Mouse (Mus musculus): ENCODE measurements around the gene Fam174b.

Fam174b gene

DNA sequence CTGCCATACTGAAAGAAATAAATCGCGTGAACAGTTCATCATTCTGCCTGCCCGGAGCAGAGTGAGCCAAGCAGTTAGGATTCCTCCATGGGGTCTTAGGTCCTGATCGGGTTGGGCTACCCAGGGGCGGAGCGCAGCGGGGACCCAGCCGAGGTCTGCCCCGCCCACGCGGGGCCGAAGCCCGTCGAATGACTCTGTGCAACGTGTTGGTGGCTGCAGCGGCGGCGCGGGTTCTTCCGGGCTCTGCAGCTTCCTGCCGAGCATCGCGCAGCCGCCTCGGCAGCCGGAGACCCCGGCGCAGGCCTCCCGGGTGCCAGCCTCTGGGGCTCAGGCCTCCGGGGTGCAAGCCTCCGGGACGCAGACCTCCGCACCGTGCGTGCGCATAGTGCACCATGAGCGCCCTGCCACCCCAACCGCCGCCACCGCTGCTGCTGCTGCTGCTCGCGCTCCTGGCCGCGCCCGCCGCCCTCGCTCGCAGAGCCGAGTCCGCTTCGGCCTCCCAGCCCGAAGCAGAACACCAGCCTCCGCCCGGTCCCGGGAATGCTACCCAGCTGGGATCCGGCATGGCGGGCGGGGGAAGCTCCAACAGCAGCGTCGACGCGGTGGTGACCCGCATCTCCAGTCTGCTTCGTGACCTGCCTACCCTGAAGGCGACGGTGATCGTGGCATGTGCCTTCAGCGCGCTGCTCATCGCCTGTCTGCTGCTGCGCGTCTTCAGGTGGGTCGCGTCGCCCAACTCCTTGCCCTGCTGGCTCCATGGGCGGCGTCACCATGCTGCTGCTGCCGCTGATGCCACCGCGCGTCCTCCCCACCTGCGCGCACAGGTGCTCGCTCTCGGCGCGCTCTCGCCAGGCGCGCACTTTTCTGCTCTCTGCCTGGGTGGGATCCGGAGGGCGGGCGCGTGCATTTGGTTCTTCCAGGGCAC, at the start of gene Fam174b:
TSS of gene Fam174b (plus strand) at position 192 of the 925 bp plus-strand sequence.
- peak; percentile 36 to 57 for DNase-seq (ENCODE audit: low spot score in 2 of 2)

DNA sequence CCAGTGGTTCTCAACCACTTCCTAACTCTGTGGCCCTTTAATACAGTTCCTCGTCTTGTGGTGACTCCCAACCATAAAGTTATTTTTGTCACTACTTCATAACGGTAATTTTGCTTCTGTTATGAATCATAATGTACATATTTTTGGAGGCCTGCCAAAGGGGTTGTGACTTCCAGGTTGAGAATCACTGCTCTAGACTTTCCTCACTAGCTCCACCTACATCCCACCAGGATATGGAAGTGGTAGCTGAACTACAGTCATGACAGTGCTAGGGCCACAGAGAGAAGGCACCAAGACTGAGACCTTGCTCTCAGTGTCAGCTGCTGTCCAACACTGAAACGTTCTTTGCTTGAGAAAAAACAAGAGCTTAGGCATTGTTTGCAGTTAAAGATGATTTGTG, 43.0 kb upstream of the Fam174b start:
- DNase-seq (ENCODE audit: low spot score in 2 of 2), result no peak

DNA sequence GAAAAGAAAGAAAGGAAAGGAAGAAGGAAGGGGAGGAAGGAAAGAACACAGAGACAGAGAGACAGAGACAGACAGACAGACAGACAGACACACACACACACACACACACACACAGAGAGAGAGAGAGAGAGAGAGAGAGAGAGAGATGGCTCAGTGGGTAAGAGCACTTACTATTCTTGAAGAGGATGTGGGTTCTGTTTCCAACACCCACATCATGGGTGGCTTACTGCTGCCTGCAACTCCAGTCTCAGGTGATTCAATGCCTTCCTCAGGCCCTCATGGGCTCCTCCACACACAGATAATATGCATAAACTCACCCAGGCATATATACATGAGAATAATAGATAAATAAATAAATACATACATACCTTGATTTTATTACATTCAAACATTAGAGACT, 35.8 kb upstream of the Fam174b start:
- no peak for DNase-seq (ENCODE audit: low spot score in 2 of 2)

DNA sequence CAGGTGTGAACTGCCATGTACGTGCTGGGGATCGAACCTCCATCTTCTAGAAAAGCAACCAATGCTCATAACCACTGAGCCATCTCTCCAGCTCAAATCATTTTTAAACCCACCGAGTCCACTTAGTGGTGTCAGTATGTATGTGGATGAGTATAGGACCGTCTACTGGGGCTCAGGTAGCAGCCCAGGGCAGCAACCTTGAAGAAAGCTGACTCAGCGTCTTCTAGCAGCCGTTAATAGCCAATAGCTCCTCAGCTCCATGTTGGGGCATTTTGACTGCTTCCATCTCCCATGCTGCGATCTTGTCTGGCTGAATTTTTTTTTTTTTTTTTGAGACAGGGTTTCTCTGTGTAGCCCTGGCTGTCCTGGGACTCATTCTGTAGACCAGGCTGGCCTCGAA, 26.6 kb upstream of the Fam174b start:
- no peak for DNase-seq (ENCODE audit: low spot score in 2 of 2)

- peak in 1 of 2 experiments; percentile 66 for DNase-seq (ENCODE audit: low spot score in 2 of 2)
Measured at GRCm38 (mm10) chr7:73715928-73716749, 24.0 kb upstream of the Fam174b start.

GRCm38 (mm10) chr7:73716841-73717240, 23.3 kb upstream of the Fam174b start:
- DNase-seq (ENCODE audit: low spot score in 2 of 2), result no peak

DNA sequence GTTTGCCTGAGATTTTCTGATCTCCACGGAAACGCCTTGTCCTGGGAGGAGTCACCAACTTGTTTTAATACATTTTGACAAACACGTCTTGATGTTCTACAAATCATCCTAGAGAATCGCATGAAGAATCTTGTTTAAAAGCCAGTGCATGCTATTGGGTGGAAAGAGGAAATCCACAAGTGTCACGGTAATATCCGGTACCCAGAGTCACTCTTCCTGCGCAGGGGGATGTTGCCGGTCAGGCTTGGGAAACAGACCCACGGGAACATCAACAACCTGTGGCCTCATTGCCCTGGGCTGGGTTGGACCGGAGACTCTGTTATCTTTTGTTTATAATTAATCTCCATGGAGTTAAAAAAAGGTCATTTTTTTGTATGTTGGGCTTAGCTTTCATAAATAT, 22.1 kb upstream of the Fam174b start:
- no peak for DNase-seq (ENCODE audit: low spot score in 2 of 2)

- no peak for DNase-seq (ENCODE audit: low spot score in 2 of 2)
Measured at GRCm38 (mm10) chr7:73718497-73719007, 21.6 kb upstream of the Fam174b start.

DNA sequence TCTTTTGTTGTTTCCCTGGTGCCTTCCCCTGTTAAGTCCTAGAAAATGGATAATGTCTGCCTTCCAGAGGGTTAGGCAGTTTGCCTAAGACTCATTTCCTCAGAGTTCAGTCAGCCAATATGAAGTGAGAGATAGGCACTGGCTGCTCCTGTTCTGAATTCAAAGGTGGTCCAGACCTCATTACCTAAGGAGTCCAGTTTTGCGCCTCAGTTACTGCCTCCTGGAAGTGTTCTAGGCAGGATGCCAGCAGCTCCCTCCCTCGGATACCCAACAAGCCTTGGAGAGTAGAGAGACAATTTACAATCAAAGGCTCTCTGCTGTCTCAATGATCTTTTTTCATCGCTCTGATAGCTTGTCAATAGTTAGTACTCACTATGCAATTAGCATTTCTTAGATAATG, 19.1 kb upstream of the Fam174b start:
- peak in 1 of 2 experiments; percentile 38 for DNase-seq (ENCODE audit: low spot score in 2 of 2)

- no peak for DNase-seq (ENCODE audit: low spot score in 2 of 2)
Measured at GRCm38 (mm10) chr7:73721764-73722163, 18.3 kb upstream of the Fam174b start.

GRCm38 (mm10) chr7:73729913-73730312, 10.2 kb upstream of the Fam174b start:
- peak in 1 of 2 experiments; percentile 24 for DNase-seq (ENCODE audit: low spot score in 2 of 2)

GRCm38 (mm10) chr7:73730430-73731022, 9.6 kb upstream of the Fam174b start:
- no peak for DNase-seq (ENCODE audit: low spot score in 2 of 2)

DNA sequence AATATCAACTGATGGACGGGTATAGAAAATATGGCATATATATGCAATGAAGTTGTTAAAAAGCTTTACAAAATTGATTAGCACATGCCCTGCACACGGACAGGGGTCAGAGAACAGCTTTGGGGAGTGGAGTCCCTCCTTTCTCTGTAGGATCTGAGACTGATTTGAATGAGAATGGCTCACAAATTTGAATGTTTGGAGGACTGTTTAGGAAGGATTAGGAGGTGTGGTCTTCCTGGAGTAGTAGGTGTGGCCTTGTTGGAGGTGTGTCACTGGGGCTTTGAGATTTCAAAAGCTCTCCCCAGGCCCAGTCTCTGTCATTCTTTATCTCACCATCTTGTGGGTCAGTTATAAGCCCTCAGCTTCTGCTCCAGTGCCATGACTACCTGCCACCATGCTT, 4.1 kb upstream of the Fam174b start:
- DNase-seq (ENCODE audit: low spot score in 2 of 2), result no peak

- no peak for DNase-seq (ENCODE audit: low spot score in 2 of 2)
Measured at GRCm38 (mm10) chr7:73741392-73741791, 1.3 kb downstream of the Fam174b start.

- DNase-seq (ENCODE audit: low spot score in 2 of 2), result no peak
Measured at GRCm38 (mm10) chr7:73741841-73742240, 1.7 kb downstream of the Fam174b start.

DNA sequence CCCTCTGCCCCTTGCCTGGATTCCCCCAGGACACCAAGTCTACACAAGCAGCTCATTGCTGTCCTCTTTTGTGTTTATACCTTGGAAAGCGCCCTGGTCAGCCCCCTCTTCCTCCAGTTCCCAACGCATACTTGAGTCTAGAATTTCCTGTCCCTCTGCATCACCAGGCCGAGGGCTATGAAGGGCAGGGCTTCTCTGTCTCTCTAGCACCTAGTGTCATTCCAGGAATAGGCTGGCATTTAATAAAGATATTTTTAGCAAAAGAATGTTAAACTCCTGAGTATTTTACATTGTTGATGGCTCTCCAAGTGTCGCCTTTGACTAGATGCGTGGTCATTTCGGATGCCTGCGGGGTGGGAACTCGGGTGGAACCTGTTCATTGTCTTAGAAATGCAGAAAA, 3.0 kb downstream of the Fam174b start:
- no peak for DNase-seq (ENCODE audit: low spot score in 2 of 2)

- no peak for DNase-seq (ENCODE audit: low spot score in 2 of 2)
Measured at GRCm38 (mm10) chr7:73743831-73744370, 3.8 kb downstream of the Fam174b start.

- no peak for DNase-seq (ENCODE audit: low spot score in 2 of 2)
Measured at GRCm38 (mm10) chr7:73745903-73746302, 5.8 kb downstream of the Fam174b start.

- no peak for DNase-seq (ENCODE audit: low spot score in 2 of 2)
Measured at GRCm38 (mm10) chr7:73746836-73747235, 6.7 kb downstream of the Fam174b start.

- DNase-seq (ENCODE audit: low spot score in 2 of 2), result no peak
Measured at GRCm38 (mm10) chr7:73747531-73747930, 7.4 kb downstream of the Fam174b start.

- DNase-seq (ENCODE audit: low spot score in 2 of 2), result no peak
Measured at GRCm38 (mm10) chr7:73748437-73749108, 8.5 kb downstream of the Fam174b start.
